Mouse (Mus musculus): ENCODE data around the gene Nr2f1. TPM values are rescaled to one million over a fixed set of nuclear protein-coding genes. Genes with fewer than 3 reads are reported as not detected.
A peak's percentile ranks its signal among the peaks of the same experiment; 100 is the strongest.

Gene Nr2f1
- polyA plus RNA-seq, 1 experiment, result 11.6 TPM

GRCm38 (mm10) chr13:78201871-78202565 lies 2.5 kb upstream of the Nr2f1 start:
- no peaks in the 10 kb centered on the region for H3K4me1 ChIP-seq (replicated peaks; ENCODE audit: control insufficient read depth, insufficient read depth, low read length)
- no peak overlapping the region for H3K27ac ChIP-seq (ENCODE audit: control insufficient read depth, insufficient read depth, low read length)
- peaks cover 23% of the 10 kb centered on the region; the same call in 1 of the 2 replicates for H3K27me3 ChIP-seq (ENCODE audit: control insufficient read depth, insufficient read depth, low read length)
- no peak for DNase-seq
- no peak for TF ChIP-seq CTCF (IDR thresholded peaks at IDR 0.05; ENCODE audit: borderline replicate concordance, control insufficient read depth, extremely low read depth, insufficient read depth, low read length, poor library complexity)
- no peak for TF ChIP-seq POLR2A (IDR thresholded peaks at IDR 0.05; ENCODE audit: control insufficient read depth, extremely low read depth, insufficient read depth, low read length, poor library complexity)
- no peaks in the 10 kb centered on the region for H3K36me3 ChIP-seq (ENCODE audit: control insufficient read depth, insufficient read depth, low read length)
- WGBS, result 17% methylated on average over 22 of the region's 22 CpGs
- H3K4me3 ChIP-seq (ENCODE audit: control insufficient read depth, insufficient read depth, low read length), result no peak overlapping the region

- peak; percentile 27 for DNase-seq
- Histone ChIP-seq H3K4me1 (replicated peaks; ENCODE audit: control insufficient read depth, insufficient read depth, low read length) (no peaks in the 10 kb centered on the region), H3K36me3 (ENCODE audit: control insufficient read depth, insufficient read depth, low read length) (no peaks in the 10 kb centered on the region), H3K27ac (ENCODE audit: control insufficient read depth, insufficient read depth, low read length) (no peak overlapping the region), H3K27me3 (ENCODE audit: control insufficient read depth, insufficient read depth, low read length) (peaks cover 23% of the 10 kb centered on the region; the same call in 1 of the 2 replicates), H3K4me3 (ENCODE audit: control insufficient read depth, insufficient read depth, low read length) (no peak overlapping the region)
- WGBS, result 8% methylated on average over 26 of the region's 30 CpGs
- peak; percentile 60; the same call in 1 of the 2 replicates for TF ChIP-seq CTCF (IDR thresholded peaks at IDR 0.05; ENCODE audit: borderline replicate concordance, control insufficient read depth, extremely low read depth, insufficient read depth, low read length, poor library complexity)
- TF ChIP-seq POLR2A (IDR thresholded peaks at IDR 0.05; ENCODE audit: control insufficient read depth, extremely low read depth, insufficient read depth, low read length, poor library complexity), result no peak
These were observed 1.7 kb upstream of the Nr2f1 start for GRCm38 (mm10) chr13:78200991-78201870.

DNA sequence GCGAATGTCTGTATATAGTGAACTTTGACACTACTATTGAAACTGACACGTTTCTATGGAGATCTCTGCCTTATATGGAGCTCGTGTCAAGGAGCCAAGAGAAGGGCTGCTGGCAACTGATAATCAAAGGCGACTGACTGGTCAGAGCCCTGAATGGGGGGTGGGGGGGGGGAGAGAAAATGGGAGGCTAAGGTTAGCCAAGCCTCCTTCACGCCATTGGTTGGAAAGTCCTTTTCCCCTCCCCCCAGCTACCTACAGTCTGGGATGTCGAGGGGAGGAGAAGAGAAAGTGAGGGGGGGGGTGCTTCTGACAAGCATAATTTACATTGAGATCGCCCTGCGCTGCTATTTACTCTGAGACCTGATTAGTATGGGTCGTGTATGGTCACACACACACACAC lies 850 bp upstream of the Nr2f1 start:
- Histone ChIP-seq H3K36me3 (ENCODE audit: control insufficient read depth, insufficient read depth, low read length) (no peaks in the 10 kb centered on the region), H3K4me1 (replicated peaks; ENCODE audit: control insufficient read depth, insufficient read depth, low read length) (no peaks in the 10 kb centered on the region), H3K27me3 (ENCODE audit: control insufficient read depth, insufficient read depth, low read length) (peaks cover 26% of the 10 kb centered on the region; the same call in 1 of the 2 replicates), H3K4me3 (ENCODE audit: control insufficient read depth, insufficient read depth, low read length) (no peak overlapping the region), H3K27ac (ENCODE audit: control insufficient read depth, insufficient read depth, low read length) (no peak overlapping the region)
- no peak for DNase-seq
- no peak for TF ChIP-seq POLR2A (IDR thresholded peaks at IDR 0.05; ENCODE audit: control insufficient read depth, extremely low read depth, insufficient read depth, low read length, poor library complexity)
- no peak for TF ChIP-seq CTCF (IDR thresholded peaks at IDR 0.05; ENCODE audit: borderline replicate concordance, control insufficient read depth, extremely low read depth, insufficient read depth, low read length, poor library complexity)
- 8% methylated on average over 9 of the region's 9 CpGs for WGBS

DNA sequence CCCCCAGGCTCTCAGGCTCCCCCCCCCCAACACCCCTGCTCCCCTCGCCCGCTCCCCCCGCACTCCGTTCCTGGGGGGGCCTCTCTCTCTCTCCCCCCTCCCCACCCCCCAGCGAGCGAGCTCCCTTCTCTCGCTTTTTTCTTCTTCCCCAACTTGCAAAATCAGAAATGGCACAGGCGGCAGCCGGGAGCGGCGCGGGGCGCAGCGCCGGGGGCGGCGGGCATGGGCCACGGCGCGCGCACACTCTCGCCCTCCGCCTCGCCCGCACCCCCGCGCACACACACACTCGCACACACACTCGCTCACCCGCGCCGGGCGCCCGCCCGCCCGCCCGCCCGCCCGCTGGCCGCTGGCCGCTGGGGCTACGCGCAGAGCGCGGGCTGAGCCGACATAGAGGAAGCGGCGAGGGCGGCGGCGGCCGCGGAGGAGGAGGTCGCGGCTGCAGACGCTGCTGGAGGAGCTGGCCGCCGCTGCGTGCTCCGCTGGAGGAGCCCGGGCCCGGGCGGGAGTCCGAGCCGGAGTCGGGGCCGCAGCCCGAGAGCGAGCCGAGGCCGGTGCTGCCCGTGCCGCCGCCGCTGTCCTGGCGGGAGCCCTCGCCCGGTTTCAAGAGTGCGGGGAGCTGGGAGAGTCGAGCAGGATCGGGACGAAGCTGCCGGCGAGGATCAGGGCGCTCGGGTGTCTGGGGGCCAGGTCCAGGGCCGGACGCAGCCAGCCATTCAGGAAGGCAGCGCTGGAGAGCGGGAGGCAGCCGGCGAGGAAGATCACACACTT lies 501 bp downstream of the Nr2f1 start:
- H3K27me3 ChIP-seq (ENCODE audit: control insufficient read depth, insufficient read depth, low read length), result peaks cover 26% of the 10 kb centered on the region; the same call in 1 of the 2 replicates
- DNase-seq, result no peak
- no peak overlapping the region for H3K27ac ChIP-seq (ENCODE audit: control insufficient read depth, insufficient read depth, low read length)
- 1% methylated on average over 74 of the region's 92 CpGs for WGBS
- 0 out of 2 replicates have a peak overlapping the region, but pooled peaks have one; percentile 2 for H3K4me3 ChIP-seq (ENCODE audit: control insufficient read depth, insufficient read depth, low read length)
- no peaks in the 10 kb centered on the region for H3K36me3 ChIP-seq (ENCODE audit: control insufficient read depth, insufficient read depth, low read length)
- TF ChIP-seq CTCF (IDR thresholded peaks at IDR 0.05; ENCODE audit: borderline replicate concordance, control insufficient read depth, extremely low read depth, insufficient read depth, low read length, poor library complexity), result no peak
- TF ChIP-seq POLR2A (IDR thresholded peaks at IDR 0.05; ENCODE audit: control insufficient read depth, extremely low read depth, insufficient read depth, low read length, poor library complexity), result no peak
- no peaks in the 10 kb centered on the region for H3K4me1 ChIP-seq (replicated peaks; ENCODE audit: control insufficient read depth, insufficient read depth, low read length)

DNA sequence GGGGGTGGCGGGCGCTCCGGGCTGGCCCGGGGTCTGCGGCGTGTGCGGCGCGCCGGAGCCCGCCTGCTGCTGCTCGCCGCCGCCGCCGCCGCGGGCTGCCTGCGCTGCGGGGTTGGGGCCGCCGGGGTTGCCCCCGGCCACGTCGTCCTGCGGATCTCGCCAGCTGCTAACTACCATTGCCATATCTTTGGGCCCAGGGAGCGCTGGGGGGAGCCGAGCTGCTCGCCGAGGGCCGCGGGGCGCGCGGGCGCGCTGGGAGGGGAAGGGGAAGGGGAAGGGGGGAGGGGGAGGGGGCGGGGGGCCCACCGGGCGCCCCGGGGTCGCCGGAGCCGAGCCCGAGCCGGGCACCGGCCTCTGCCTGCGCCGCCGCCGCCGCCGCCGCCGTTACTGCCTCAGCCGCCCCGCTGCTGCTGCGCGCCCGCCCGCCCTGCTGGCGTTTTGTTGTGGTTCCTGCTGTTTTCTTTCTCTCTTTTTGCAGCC lies 1.1 kb downstream of the Nr2f1 start:
- WGBS, result 1% methylated on average over 41 of the region's 63 CpGs
- 0 out of 2 replicates have a peak overlapping the region, but pooled peaks have one; percentile 5 for H3K4me3 ChIP-seq (ENCODE audit: control insufficient read depth, insufficient read depth, low read length)
- H3K27ac ChIP-seq (ENCODE audit: control insufficient read depth, insufficient read depth, low read length), result no peak overlapping the region
- H3K4me1 ChIP-seq (replicated peaks; ENCODE audit: control insufficient read depth, insufficient read depth, low read length), result no peaks in the 10 kb centered on the region
- H3K27me3 ChIP-seq (ENCODE audit: control insufficient read depth, insufficient read depth, low read length), result peaks cover 26% of the 10 kb centered on the region; the same call in 1 of the 2 replicates
- no peak for TF ChIP-seq POLR2A (IDR thresholded peaks at IDR 0.05; ENCODE audit: control insufficient read depth, extremely low read depth, insufficient read depth, low read length, poor library complexity)
- no peak for TF ChIP-seq CTCF (IDR thresholded peaks at IDR 0.05; ENCODE audit: borderline replicate concordance, control insufficient read depth, extremely low read depth, insufficient read depth, low read length, poor library complexity)
- H3K36me3 ChIP-seq (ENCODE audit: control insufficient read depth, insufficient read depth, low read length), result no peaks in the 10 kb centered on the region
- DNase-seq, result no peak

All from thymus, adult 2 months (tissue).